Mouse (Mus musculus): Measurements from ENCODE around the gene Ms4a2.

DNA sequence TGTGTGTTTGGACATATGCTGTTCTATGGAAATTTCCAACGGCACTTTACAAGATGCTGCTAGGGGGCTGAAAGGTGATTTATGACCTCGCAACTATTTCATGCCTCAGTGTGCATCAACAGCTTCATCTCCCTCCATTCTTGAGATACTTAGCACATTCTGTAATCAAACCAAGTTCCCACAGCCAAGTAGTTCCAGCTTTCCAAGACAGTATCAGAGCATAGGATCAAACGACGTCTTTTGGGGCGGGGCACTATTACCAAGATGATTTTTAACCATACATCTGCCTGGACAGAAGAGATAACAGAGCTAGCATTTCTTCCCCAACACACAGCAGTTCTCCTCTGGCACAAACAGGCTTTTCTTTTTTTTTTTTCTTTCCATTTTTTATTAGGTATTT, 1.7 kb upstream of the Ms4a2 start:
- TF ChIP-seq CTCF (IDR thresholded peaks at IDR 0.05) (no peak), POLR2A (IDR thresholded peaks at IDR 0.05; ENCODE audit: insufficient read depth, low read depth, low read length) (no peak), EP300 (IDR thresholded peaks at IDR 0.05; ENCODE audit: insufficient read depth, low read depth, low read length) (no peak)
